Mouse (Mus musculus) small intestine, adult 2 months (tissue): Measurements from ENCODE around the gene Aff3. TPM values are rescaled to one million over a fixed set of nuclear protein-coding genes. Genes with fewer than 3 reads are reported as not detected.

Experiments used
- H3K27ac ChIP-seq: fragments of 200-500 bp; 2 replicates; pipeline ENCODE4 v1.5.1; 2012; ENCODE audit warnings: low read depth, low read length, control low read depth, inconsistent platforms; ENCODE audit not compliant: insufficient read depth
- H3K27me3 ChIP-seq: fragments of 200-500 bp; 2 replicates; pipeline ENCODE4 v1.6.1; 2012; ENCODE audit warnings: mild to moderate bottlenecking, moderate library complexity, low read length, inconsistent platforms; ENCODE audit not compliant: control insufficient read depth, insufficient read depth
- H3K36me3 ChIP-seq: fragments of 200-500 bp; 2 replicates; pipeline ENCODE4 v1.6.1; 2012; ENCODE audit warnings: mild to moderate bottlenecking, low read length, control low read depth, inconsistent platforms; ENCODE audit not compliant: control insufficient read depth, insufficient read depth
- H3K4me1 ChIP-seq: fragments of 200-500 bp; 2 replicates; pipeline ENCODE4 v1.6.1; 2012; ENCODE audit warnings: low read length, inconsistent platforms, mixed read lengths; ENCODE audit not compliant: control insufficient read depth, insufficient read depth, insufficient read length
- H3K4me3 ChIP-seq: fragments of 200-500 bp; 2 replicates; pipeline ENCODE4 v1.5.1; 2012; ENCODE audit warnings: low read depth, mild to moderate bottlenecking, control low read depth, inconsistent platforms, low read length, moderate library complexity
- CTCF ChIP-seq: fragments of 200-500 bp; IDR thresholded peaks from 2 replicates; pipeline ENCODE4 v1.5.1; 2012; ENCODE audit warnings: low read depth, mild to moderate bottlenecking, control low read depth, inconsistent platforms, low read length, moderate library complexity, mixed read lengths; ENCODE audit not compliant: insufficient replicate concordance, insufficient read length; ENCODE audit errors: extremely low read depth
- POLR2A ChIP-seq: fragments of 200-500 bp; IDR thresholded peaks from 2 replicates; pipeline ENCODE4 v1.6.1; 2012; ENCODE audit warnings: low read depth, mild to moderate bottlenecking, control low read depth, inconsistent platforms, low read length, moderate library complexity
- WGBS: fragments of 180-500 bp; shearing (Covaris S2); methylation state at CpG from one replicate; pipeline ENCODE4 v1.1.7; 2018; 5-methylcytosine and 5-hydroxymethylcytosine counted together
- polyA plus RNA-seq: library from polyadenylated mRNA; depleted of rRNA; stranded (reverse); fragments of >200 nt; gene quantifications from 2 replicates; pipeline ENCODE4 v1.2.3, GENCODE M21; 2012

The Aff3 gene
- polyA plus RNA-seq, 1 experiment: 1.5 TPM

GRCm38 (mm10) chr1:38565295-38565777, 99.4 kb downstream of the Aff3 start:
- WGBS: 79% methylated on average over 7 of the region's 7 CpGs
- Histone ChIP-seq H3K27me3 (no peaks in the 10 kb centered on the region), H3K36me3 (no peaks in the 10 kb centered on the region), H3K4me3 (no peak overlapping the region), H3K4me1 (no peaks in the 10 kb centered on the region), H3K27ac (no peak overlapping the region)
- TF ChIP-seq POLR2A: no peak
- TF ChIP-seq CTCF: no peak

- WGBS: 32% methylated on average over 11 of the region's 11 CpGs
- Histone ChIP-seq H3K36me3 (no peaks in the 10 kb centered on the region), H3K4me1 (no peaks in the 10 kb centered on the region), H3K27ac (no peak overlapping the region), H3K4me3 (no peak overlapping the region), H3K27me3 (no peaks in the 10 kb centered on the region)
- no peak for TF ChIP-seq CTCF
These were observed 102.2 kb downstream of the Aff3 start for GRCm38 (mm10) chr1:38562397-38563199.

- TF ChIP-seq CTCF (no peak), POLR2A (no peak)
- 73% methylated on average over 7 of the region's 7 CpGs for WGBS
- no peaks in the 10 kb centered on the region for H3K4me1 ChIP-seq
These were observed 103.4 kb downstream of the Aff3 start for GRCm38 (mm10) chr1:38561331-38561730.

GRCm38 (mm10) chr1:38560666-38561065, 104.1 kb downstream of the Aff3 start:
- H3K36me3 ChIP-seq: no peaks in the 10 kb centered on the region
- H3K4me1 ChIP-seq: no peaks in the 10 kb centered on the region
- 75% methylated on average over 9 of the region's 9 CpGs for WGBS
- no peak overlapping the region for H3K4me3 ChIP-seq
- no peaks in the 10 kb centered on the region for H3K27me3 ChIP-seq
- no peak for TF ChIP-seq CTCF
- TF ChIP-seq POLR2A: no peak
- H3K27ac ChIP-seq: no peak overlapping the region

More at GRCm38 (mm10) chr1:38561331-38561730, 103.4 kb downstream of the Aff3 start:
- H3K36me3 ChIP-seq: no peaks in the 10 kb centered on the region
- H3K4me3 ChIP-seq: no peak overlapping the region
- H3K27me3 ChIP-seq: no peaks in the 10 kb centered on the region
- H3K27ac ChIP-seq: no peak overlapping the region

DNA sequence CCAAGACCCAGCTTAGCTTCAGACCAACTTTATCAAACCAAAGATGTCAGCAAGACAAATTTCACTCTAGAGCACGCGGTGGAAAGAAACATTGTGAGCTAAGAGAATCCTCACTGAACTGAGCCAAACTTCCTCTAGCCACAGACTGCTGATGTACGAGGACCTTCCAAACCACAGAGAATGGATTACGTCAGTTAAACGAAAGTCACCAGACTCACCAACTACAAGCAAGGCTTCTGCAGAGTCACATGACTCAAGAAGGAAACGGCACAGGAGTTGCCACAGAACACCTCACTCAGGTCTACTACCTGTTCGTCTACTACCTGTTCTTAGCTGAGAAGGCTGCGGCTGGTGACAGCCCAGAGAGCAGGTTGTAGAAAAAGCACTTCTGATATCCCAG, 107.1 kb downstream of the Aff3 start:
- WGBS: 56% methylated on average over 8 of the region's 8 CpGs

DNA sequence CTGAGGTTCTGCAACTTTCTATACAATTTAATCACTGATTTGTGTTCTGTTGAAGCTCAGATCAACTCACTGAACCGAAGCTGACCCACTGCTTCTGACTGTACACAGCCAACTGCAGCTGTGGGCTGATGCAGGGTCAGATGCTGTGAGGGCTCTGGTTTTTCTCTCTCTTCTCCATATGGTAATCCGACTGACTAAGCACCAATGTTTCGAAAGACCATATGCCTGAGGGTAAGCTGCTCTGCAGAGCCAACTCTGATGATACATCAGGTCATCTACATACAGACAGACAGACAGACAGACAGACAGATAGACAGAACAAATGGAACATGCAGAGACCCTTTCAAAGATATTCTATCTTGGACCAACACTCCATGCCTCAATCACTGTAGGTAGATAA, 110.2 kb downstream of the Aff3 start:
- Histone ChIP-seq H3K27me3 (no peaks in the 10 kb centered on the region), H3K4me1 (no peaks in the 10 kb centered on the region), H3K4me3 (no peak overlapping the region), H3K36me3 (no peaks in the 10 kb centered on the region), H3K27ac (no peak overlapping the region)
- 88% methylated on average over 3 of the region's 3 CpGs for WGBS
- no peak for TF ChIP-seq POLR2A

More for the DNA sequence above, 107.1 kb downstream of the Aff3 start:
- Histone ChIP-seq H3K4me1 (no peaks in the 10 kb centered on the region), H3K4me3 (no peak overlapping the region), H3K27ac (no peak overlapping the region), H3K27me3 (no peaks in the 10 kb centered on the region), H3K36me3 (no peaks in the 10 kb centered on the region)
- TF ChIP-seq CTCF (no peak), POLR2A (no peak)

GRCm38 (mm10) chr1:38553090-38553489, 111.7 kb downstream of the Aff3 start:
- WGBS: 73% methylated on average over 6 of the region's 6 CpGs

More at GRCm38 (mm10) chr1:38553090-38553489, 111.7 kb downstream of the Aff3 start:
- H3K4me1 ChIP-seq: no peaks in the 10 kb centered on the region
- TF ChIP-seq POLR2A: no peak
- TF ChIP-seq CTCF: no peak
- no peaks in the 10 kb centered on the region for H3K36me3 ChIP-seq
- H3K4me3 ChIP-seq: no peak overlapping the region
- no peak overlapping the region for H3K27ac ChIP-seq
- H3K27me3 ChIP-seq: no peaks in the 10 kb centered on the region
